Mouse (Mus musculus): ENCODE measurements at regions not wholly inside any gene's neighbourhood (a gene's known extent, or its start where the extent isn't known, plus 50 kb on each side); places are given as distances from the start of the nearest gene placed in this dataset.

DNA sequence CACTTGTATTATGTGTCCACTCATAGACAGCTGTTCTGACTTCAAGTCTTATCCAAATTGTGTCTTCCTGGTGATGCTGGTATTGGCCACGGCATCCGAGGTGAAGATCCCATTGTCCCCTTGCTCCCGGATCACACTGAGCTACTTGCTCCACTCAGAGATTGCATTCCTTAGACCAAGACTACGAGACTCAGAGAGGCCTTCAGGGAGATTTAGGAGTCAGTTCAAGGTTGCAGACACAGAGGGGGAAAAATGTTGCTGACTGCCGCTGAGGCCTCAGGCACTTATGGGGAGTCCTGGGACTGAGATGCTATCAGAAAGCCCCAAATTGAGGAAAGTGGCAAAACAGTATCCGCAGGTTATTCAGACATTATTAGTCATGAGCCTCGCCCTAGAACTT is 183.9 kb downstream of the Ly86 start:
- no peak for DNase-seq (ENCODE audit: low spot score)

DNA sequence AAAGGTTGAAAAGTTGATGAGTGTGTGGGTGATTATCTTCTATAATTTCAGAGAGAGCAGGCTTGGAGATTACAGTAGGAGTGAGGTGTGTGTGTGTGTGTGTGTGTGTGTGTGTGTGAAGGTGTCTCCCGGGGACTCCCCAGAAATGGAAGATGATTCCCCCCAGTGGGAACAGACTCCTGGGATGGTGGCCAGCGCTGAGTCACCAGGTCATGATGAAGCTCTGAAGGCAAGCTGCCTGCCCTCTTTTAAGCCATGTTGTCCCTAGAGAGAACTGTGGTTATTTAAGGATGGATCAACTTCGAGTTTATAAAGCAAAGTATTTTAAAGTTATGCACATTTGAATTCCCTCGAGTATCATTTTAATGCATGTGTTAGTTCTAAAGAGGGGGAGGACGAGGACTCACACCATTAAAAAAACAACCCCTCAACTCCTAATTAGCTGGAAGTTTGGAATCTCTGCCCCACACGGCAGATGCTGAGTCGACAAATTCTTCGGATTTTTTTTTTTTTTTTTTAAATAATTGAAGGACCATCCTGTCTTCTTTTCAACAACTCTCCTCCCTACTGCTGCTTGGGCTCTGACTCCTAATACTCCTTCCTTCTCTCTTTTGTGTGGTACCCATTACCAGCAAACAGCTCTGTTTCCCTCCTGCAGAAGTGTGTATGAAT is 186.6 kb downstream of the Ly86 start:
- DNase-seq (ENCODE audit: low spot score) = no peak

DNA sequence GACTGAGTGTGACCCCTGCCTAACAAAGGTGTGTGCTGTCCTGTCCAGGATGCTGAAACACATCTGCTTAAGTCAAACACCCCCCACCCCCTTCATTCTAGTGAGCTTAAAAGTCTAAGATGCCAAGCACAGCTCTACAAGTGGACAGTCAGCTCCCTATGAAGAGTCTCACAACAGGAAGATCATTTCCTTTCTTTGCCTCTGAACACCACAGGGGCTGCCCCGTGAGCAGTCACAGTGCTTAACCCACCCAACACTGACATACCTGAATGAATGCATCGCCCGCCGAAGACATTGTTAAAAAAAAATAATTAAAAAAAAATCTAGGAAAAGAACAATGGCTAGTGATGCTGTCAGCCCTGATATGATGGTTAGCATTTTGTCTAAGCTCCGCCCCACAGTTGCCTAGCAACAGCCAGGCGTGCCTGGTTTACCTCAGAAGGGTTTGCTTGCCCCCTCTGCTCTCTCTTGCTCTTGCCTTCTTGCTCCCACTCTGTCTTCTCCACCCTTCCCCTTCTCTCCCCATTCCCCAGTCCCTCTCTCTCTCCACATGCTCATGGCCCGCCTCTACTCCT is 187.7 kb downstream of the Ly86 start:
- DNase-seq (ENCODE audit: low spot score) = no peak

DNA sequence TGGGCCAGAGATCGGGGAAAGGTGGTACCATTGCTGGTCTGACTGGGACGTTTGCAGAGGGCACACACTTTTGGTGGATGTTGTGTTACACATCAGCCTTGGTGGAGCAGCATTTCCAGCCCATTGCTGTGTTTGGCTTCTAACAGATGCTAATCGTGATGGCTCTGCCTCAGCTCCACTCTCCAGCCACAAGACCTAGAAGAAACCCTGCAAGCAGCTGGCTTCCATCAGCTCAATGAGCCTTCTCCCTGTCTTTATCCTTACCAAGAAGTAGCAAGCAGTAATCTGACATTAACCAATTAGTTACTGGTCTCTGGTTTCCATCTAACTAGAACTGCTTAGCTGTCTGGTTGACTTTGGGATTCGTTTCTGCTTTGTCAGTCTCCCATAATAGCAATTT is 188.8 kb downstream of the Ly86 start:
- no peak for DNase-seq (ENCODE audit: low spot score)

DNA sequence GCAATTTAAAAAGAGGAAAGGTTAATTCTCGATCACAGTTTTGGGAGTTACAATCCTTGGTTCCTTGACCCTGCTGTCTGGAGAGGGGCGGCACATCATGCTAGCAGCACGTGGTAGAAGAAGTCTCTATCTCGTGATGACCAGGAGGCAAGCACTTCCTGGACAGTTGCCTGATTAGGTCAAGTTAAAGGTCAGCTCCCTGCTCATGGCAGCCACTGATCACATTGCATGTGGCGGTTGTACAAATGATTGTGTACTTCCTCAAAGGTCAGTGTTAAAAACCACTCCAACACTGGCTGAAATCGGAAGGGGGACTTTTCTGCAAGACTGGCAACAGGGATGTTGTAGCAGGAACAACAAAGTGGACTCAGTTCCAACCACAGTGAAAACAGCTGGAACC is 192.3 kb downstream of the Ly86 start:
- no peak for DNase-seq (ENCODE audit: low spot score)

GRCm38 (mm10) chr13:37537793-37538192 is 192.8 kb downstream of the Ly86 start:
- no peak for DNase-seq (ENCODE audit: low spot score)

DNA sequence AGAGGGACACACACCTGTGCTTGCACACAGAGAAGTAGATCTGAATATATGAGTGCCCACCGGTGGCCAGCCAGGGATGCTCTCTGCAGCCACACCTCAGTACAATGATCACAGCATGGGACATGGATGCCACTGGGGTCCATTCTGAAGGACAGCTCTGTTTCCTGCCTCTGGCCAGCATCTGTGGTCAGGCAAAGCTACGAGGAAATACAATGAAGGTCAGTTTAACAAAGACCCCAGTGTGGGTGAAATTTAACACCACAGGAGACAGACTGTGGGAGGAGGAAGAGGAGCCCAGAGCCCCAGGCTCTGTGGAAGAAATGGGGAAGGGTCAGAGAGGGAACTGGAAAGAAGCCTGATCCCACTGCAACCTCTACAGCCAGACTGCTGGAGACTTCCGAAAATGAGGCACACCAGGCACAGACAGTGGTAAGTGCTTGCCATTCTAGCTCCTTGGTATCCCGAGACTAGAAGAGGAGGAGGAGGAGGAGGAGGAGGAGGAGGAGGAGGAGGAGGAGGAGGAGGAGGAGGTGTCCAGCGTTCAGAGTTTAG is 196.0 kb downstream of the Ly86 start:
- no peak for DNase-seq (ENCODE audit: low spot score)

DNA sequence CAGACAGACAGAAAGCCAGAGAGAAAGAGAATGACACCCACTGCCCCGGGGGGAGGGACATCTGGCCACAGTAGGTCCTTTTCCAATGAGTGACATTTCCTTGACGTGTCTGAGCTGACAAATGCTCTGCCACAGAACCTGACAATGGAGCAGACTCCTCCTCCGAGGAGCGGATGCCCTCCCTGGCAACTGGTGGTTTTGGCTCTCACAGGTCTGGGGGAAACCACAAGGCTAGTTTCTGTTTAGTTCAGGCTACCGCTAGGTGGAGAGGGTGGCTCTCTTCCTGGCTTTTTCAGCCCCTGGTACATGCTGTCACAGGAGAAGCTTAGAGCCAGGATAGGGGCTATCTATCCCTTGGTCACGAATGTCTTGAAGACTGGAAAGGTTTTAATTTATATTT is 196.7 kb downstream of the Ly86 start:
- DNase-seq (ENCODE audit: low spot score) = no peak

GRCm38 (mm10) chr13:37542744-37543196 is 197.8 kb downstream of the Ly86 start:
- no peak for DNase-seq (ENCODE audit: low spot score)

DNA sequence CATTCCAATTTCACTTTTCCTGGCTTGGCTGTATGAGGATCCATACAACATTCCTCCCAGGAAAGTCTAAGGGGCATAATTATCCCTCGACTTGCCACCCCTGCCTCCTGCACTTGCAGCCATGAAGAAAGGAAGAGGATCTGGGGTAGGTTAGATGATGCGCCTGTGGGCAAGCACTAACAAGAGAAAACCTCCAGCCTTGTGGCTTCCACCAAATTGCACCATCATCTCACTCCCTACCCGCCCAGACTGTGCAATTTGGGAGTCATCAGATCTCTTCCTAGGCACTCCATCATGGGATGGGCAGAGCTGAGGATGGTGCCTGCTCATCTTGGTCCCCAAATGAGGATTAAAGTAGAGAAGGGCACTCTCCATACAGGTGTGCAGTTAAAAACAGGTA is 198.8 kb downstream of the Ly86 start:
- no peak for DNase-seq (ENCODE audit: low spot score)

DNA sequence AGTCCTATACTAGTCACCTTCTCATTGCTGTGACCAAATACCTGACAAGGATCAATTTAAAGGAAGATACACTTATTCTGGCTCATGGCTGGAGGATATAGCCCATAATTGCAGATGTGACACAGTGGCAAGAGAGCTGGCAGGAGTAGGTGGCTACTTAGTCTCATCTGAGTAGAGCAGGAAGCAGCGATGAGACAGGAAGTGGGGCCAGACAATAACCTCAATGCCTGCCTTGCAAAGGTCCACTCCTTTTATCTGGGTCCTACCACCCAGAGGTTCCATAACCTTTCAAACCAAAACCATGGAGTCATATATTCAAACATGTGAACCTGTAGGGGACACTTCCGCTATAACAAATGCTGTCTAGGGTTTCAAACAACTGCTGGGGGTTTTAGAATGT is 199.7 kb downstream of the Ly86 start:
- DNase-seq (ENCODE audit: low spot score) = no peak

DNA sequence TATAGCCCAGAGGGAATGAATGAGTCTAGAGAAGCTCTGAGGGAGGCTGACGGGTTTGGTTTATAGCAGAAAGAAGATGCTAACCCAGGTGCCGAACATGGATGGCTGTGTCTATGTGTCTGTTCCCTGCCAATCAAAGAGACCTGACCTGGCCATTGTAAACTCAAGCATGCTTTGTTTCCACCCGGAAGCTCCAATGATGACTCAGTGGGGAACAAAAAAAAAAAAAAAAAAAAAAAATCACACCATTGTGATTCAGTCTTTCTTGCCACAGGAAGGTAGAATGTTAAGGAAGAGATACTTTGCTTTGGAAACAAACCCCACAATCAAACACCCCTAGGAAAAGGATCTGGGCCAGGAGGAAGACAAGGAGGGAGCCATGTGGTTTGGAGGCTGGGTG is 201.5 kb downstream of the Ly86 start:
- no peak for DNase-seq (ENCODE audit: low spot score)

DNA sequence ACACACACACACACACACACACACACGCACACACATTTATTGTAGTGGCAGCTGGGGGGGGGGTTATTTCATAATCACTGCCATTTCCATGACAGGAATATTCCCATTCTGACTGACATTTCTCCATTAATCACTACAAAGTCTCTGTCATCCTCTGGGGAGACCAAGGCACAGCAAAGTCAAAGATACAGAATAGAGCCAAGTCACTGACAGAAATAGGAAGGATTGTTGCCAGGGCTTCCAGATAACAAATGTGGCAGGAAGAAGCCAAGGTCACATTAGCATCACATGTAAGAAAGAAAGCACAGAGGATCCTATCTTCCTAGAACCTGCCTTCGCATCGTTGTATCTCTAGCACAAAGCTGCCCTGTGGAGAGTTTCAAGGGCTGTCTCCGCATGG is 205.6 kb downstream of the Ly86 start:
- no peak for DNase-seq (ENCODE audit: low spot score)

GRCm38 (mm10) chr13:37553392-37553791 is 208.4 kb downstream of the Ly86 start:
- no peak for DNase-seq (ENCODE audit: low spot score)

- DNase-seq (ENCODE audit: low spot score) = no peak
Measured at GRCm38 (mm10) chr13:37557183-37557582, 212.2 kb downstream of the Ly86 start.

DNA sequence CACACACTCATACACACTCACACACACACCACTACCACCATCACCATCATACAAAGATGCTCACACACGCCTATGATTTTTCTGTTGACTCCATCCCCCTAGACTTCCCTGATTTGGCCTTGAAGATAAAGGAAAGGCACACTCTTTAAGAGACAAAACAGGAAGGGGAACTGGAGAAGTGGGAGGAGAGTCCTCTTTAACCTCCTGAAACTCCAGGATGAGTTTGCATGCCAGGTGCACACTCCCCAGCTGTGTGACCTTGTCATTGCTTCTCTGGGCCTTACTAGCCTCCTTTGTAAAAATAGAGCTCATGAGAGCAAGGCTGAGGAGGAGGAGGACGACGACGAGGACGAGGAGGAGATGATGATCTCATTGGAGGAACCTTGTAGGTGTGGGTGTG is 212.8 kb downstream of the Ly86 start:
- DNase-seq (ENCODE audit: low spot score) = no peak

- DNase-seq (ENCODE audit: low spot score) = no peak
Measured at GRCm38 (mm10) chr13:37559056-37559455, 214.0 kb downstream of the Ly86 start.

GRCm38 (mm10) chr13:37559706-37560313 is 214.8 kb downstream of the Ly86 start:
- no peak for DNase-seq (ENCODE audit: low spot score)

DNA sequence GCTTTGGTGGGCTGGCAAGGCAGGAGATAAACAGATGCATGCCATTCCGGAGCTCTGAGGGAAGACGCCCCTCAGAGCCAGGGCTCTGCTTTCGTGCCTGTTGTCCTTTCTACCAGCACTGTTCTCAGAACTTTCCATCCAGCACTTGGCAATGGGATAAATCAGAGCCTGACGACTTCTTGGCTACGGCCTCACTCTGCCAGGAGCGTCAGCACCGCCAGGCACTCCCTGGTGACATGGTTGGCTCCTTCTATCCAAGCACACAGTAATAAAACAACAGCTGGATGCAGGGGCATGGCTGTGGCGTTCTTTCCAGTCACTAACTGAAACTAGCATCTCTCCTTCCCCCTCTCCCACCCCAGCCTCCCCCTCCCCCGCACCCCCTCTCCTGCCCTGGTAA is 215.4 kb downstream of the Ly86 start:
- no peak for DNase-seq (ENCODE audit: low spot score)

GRCm38 (mm10) chr13:37560800-37561199 is 215.8 kb downstream of the Ly86 start:
- no peak for DNase-seq (ENCODE audit: low spot score)

DNA sequence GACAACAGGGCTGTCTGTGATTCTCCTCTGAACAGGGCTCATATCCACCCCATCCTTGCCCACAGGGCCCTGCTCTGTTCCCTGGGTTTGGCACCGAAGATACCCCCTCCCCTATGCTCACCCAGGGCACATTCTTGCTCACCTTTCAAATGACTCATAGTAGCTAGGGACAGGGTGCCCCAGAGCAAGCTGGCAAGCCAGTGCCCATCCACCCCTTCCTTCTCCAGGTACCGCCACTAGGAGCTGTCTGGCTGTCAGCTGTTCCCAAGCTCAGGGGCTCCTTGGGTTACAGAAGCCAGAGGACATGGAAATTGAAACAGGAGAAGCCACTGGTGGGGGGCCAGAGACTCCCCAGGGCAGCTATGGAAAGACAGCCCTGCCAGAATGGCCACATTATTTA is 216.4 kb downstream of the Ly86 start:
- no peak for DNase-seq (ENCODE audit: low spot score)

DNA sequence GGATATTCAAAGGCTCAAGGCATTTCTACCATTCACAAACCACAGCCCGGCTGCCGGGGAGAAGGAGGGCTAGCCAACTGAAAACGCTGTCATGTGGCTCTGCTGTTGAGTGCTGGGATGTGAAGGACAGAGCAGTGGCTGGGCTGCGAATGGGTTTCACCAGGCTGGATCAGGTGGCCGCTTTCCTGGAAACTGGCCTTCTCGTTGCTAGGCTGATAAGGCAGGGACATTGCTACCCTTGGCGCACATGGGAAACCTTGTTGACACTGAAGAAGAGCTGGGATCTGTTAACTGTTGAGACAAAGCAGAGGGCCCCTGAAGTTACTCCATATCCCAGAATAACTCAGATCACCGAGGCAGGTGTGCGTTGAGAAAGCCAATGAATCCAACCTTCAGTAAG is 216.1 kb upstream of the Rreb1 start:
- no peak for DNase-seq (ENCODE audit: low spot score)

DNA sequence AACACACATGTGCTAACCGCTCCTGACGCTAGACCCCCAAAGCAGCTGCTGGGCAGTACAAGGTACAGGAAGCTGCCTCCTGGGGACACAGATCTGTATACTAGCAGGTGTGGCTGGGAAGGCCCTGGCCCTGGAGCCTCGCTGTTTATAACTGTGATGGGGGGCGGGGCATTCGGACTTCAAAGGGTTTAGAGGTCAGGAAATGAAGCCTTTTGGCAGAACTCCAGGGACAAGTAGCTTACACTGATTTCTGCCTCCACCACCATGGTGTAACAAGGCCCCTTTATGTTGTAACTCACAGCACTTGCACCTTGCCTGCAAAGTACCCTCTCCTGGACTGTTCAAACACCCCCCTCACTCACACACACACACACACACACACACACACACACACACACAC is 215.5 kb upstream of the Rreb1 start:
- DNase-seq (ENCODE audit: low spot score) = no peak

DNA sequence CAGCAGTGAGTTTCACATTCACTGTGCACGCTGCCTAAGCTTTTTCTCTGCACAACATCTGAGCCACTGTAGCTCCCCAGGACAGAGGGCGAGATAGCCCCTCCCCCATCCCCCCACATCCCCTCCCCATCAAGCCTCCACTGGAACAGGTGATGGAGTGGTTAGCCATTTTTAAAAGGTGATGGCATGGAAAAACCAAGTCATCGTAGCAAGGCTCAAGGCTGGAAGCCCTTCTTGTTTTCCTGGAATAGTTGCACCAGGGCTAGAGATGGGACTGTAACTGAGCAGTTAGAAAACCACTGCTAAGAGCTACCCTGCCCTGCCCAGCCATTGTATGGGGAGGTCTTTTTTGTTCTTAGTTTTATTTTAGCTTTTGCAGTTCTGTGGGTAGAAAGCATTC is 209.1 kb upstream of the Rreb1 start:
- no peak for DNase-seq (ENCODE audit: low spot score)

Measured in layer of hippocampus, adult 9-10 months (tissue).